Mouse (Mus musculus) limb, embryonic 11.5 days (tissue): ENCODE results near the gene Prr29. TPM values are rescaled to one million over a fixed set of nuclear protein-coding genes. Genes with fewer than 3 reads are reported as not detected.

ENCODE experiments used
- ATAC-seq: fragments of 200-750 bp; cut with Nextera tagmentation; 2 replicates; pipeline ENCODE4 v1.8.0; 2017; ENCODE audit warnings: low read depth; ENCODE audit not compliant: insufficient number of reproducible peaks, low FRiP score, low TSS enrichment
- DNase-seq: peaks from one replicate; pipeline ENCODE4 v3.0.0-alpha.2; 2015; ENCODE audit warnings: low spot score
- H3K27ac ChIP-seq: fragments of 300-500 bp; sonication (generic); replicated peaks from 2 replicates; pipeline ENCODE4 v1.5.1; 2014; ENCODE audit warnings: low read depth, mild to moderate bottlenecking, low read length
- H3K27me3 ChIP-seq: fragments of 300-500 bp; sonication (generic); 2 replicates; pipeline ENCODE4 v1.6.1; 2014; ENCODE audit warnings: mild to moderate bottlenecking, low read length, mixed read lengths; ENCODE audit not compliant: control insufficient read depth, insufficient read depth
- H3K36me3 ChIP-seq: fragments of 300-500 bp; sonication (generic); 2 replicates; pipeline ENCODE4 v1.6.1; 2014; ENCODE audit warnings: mild to moderate bottlenecking, low read length, moderate library complexity, mixed read lengths; ENCODE audit not compliant: control insufficient read depth, insufficient read depth
- H3K4me1 ChIP-seq: fragments of 300-500 bp; sonication (generic); 2 replicates; pipeline ENCODE4 v1.6.1; 2014; ENCODE audit warnings: low read length, mixed read lengths; ENCODE audit not compliant: control insufficient read depth, insufficient read depth
- H3K4me2 ChIP-seq: fragments of 300-500 bp; sonication (generic); 2 replicates; pipeline ENCODE4 v1.6.1; 2014; ENCODE audit warnings: low read depth, mild to moderate bottlenecking, moderate library complexity; ENCODE audit not compliant: severe bottlenecking
- H3K4me3 ChIP-seq: fragments of 300-500 bp; sonication (generic); 2 replicates; pipeline ENCODE4 v1.5.1; 2014; ENCODE audit warnings: low read depth, low read length
- H3K9ac ChIP-seq: fragments of 300-500 bp; sonication (generic); 2 replicates; pipeline ENCODE4 v1.6.1; 2014; ENCODE audit warnings: mild to moderate bottlenecking, low read length
- H3K9me3 ChIP-seq: fragments of 300-500 bp; sonication (generic); 2 replicates; pipeline ENCODE4 v1.6.1; 2016; ENCODE audit warnings: low read length; ENCODE audit not compliant: control insufficient read depth
- WGBS: fragments of 180-500 bp; shearing (Covaris S2); extraction: QIAGEN DNeasy Blood & Tissue Kit; methylation state at CpG from one replicate; pipeline ENCODE4 v1.1.7; 2014; 5-methylcytosine and 5-hydroxymethylcytosine counted together
- polyA plus RNA-seq: library from polyadenylated mRNA; unstranded; fragments of >200 nt; fragmentation: Nextera tagmentation; extraction: Ambion mirVana; gene quantifications from 2 replicates; pipeline ENCODE4 v1.2.1, GENCODE M21; 2014

The Prr29 gene
- polyA plus RNA-seq, 1 experiment from 2014 or later, result not detected

GRCm38 (mm10) chr11:106349772-106350171 lies 15.5 kb upstream of the Prr29 start:
- H3K4me3 ChIP-seq, result no peak overlapping the region
- no peak for ATAC-seq
- WGBS, result 86% methylated on average over 6 of the region's 6 CpGs

GRCm38 (mm10) chr11:106350853-106351252 lies 14.4 kb upstream of the Prr29 start:
- DNase-seq (no peak), ATAC-seq (0 out of 2 replicates have a peak, but pooled peaks have one; percentile 47)
- Histone ChIP-seq H3K27me3 (no peaks in the 10 kb centered on the region), H3K27ac (no peak overlapping the region), H3K9ac (no peak overlapping the region), H3K4me1 (no peaks in the 10 kb centered on the region), H3K36me3 (no peaks in the 10 kb centered on the region), H3K4me3 (no peak overlapping the region), H3K4me2 (no peak overlapping the region), H3K9me3 (no peaks in the 10 kb centered on the region)
- 35% methylated on average over 5 of the region's 5 CpGs for WGBS

More at GRCm38 (mm10) chr11:106349772-106350171, 15.5 kb upstream of the Prr29 start:
- Histone ChIP-seq H3K27ac (no peak overlapping the region), H3K4me1 (no peaks in the 10 kb centered on the region), H3K36me3 (no peaks in the 10 kb centered on the region), H3K9ac (no peak overlapping the region), H3K9me3 (no peaks in the 10 kb centered on the region), H3K4me2 (no peak overlapping the region), H3K27me3 (no peaks in the 10 kb centered on the region)
- no peak for DNase-seq

- 62% methylated on average over 3 of the region's 3 CpGs for WGBS
- Histone ChIP-seq H3K4me1 (no peaks in the 10 kb centered on the region), H3K9me3 (no peaks in the 10 kb centered on the region)
These were observed 14.0 kb upstream of the Prr29 start for GRCm38 (mm10) chr11:106351253-106351652.

GRCm38 (mm10) chr11:106351941-106352340 lies 13.3 kb upstream of the Prr29 start:
- no peaks in the 10 kb centered on the region for H3K36me3 ChIP-seq
- DNase-seq (no peak), ATAC-seq (no peak)
- no peaks in the 10 kb centered on the region for H3K27me3 ChIP-seq
- H3K27ac ChIP-seq, result no peak overlapping the region
- H3K9me3 ChIP-seq, result no peaks in the 10 kb centered on the region
- no peak overlapping the region for H3K4me3 ChIP-seq
- 74% methylated on average over 4 of the region's 4 CpGs for WGBS
- no peak overlapping the region for H3K9ac ChIP-seq
- no peak overlapping the region for H3K4me2 ChIP-seq
- no peaks in the 10 kb centered on the region for H3K4me1 ChIP-seq

More at GRCm38 (mm10) chr11:106351253-106351652, 14.0 kb upstream of the Prr29 start:
- H3K36me3 ChIP-seq, result no peaks in the 10 kb centered on the region
- ATAC-seq (no peak), DNase-seq (no peak)
- no peaks in the 10 kb centered on the region for H3K27me3 ChIP-seq
- no peak overlapping the region for H3K4me3 ChIP-seq
- H3K4me2 ChIP-seq, result no peak overlapping the region
- no peak overlapping the region for H3K9ac ChIP-seq
- H3K27ac ChIP-seq, result no peak overlapping the region

GRCm38 (mm10) chr11:106353188-106353587 lies 12.1 kb upstream of the Prr29 start, which contains the start of gene Scn4a:
Scn4a (minus strand) TSS chr11:106353288.
- DNase-seq (no peak), ATAC-seq (no peak)
- Histone ChIP-seq H3K4me2 (no peak within 1 kb of the TSS), H3K27me3 (no peaks in the 10 kb centered on the region), H3K4me1 (no peaks in the 10 kb centered on the region), H3K9me3 (no peaks in the 10 kb centered on the region), H3K27ac (no peak within 1 kb of the TSS), H3K4me3 (no peak within 1 kb of the TSS), H3K36me3 (no peaks in the 10 kb centered on the region), H3K9ac (no peak within 1 kb of the TSS)
- 86% methylated on average over 12 of the region's 12 CpGs for WGBS

GRCm38 (mm10) chr11:106354181-106354580 lies 11.1 kb upstream of the Prr29 start:
- Histone ChIP-seq H3K36me3 (no peaks in the 10 kb centered on the region), H3K27me3 (no peaks in the 10 kb centered on the region), H3K9me3 (no peaks in the 10 kb centered on the region), H3K9ac (no peak overlapping the region), H3K27ac (no peak overlapping the region), H3K4me1 (no peaks in the 10 kb centered on the region), H3K4me3 (no peak overlapping the region), H3K4me2 (no peak overlapping the region)
- WGBS, result 60% methylated on average over 1 of the region's 1 CpGs
- DNase-seq (no peak), ATAC-seq (no peak)

- H3K4me3 ChIP-seq, result no peak overlapping the region
- H3K36me3 ChIP-seq, result no peaks in the 10 kb centered on the region
- 60% methylated on average over 19 of the region's 19 CpGs for WGBS
- H3K27me3 ChIP-seq, result no peaks in the 10 kb centered on the region
- ATAC-seq, result no peak
- no peaks in the 10 kb centered on the region for H3K9me3 ChIP-seq
- H3K9ac ChIP-seq, result no peak overlapping the region
- no peaks in the 10 kb centered on the region for H3K4me1 ChIP-seq
- H3K4me2 ChIP-seq, result no peak overlapping the region
- no peak for DNase-seq
- no peak overlapping the region for H3K27ac ChIP-seq
These were observed 9.7 kb upstream of the Prr29 start for GRCm38 (mm10) chr11:106355382-106356128.

GRCm38 (mm10) chr11:106359350-106359749 lies 5.9 kb upstream of the Prr29 start:
- Histone ChIP-seq H3K4me2 (no peak overlapping the region), H3K27ac (no peak overlapping the region), H3K9ac (no peak overlapping the region), H3K4me3 (no peak overlapping the region), H3K4me1 (no peaks in the 10 kb centered on the region), H3K36me3 (no peaks in the 10 kb centered on the region), H3K27me3 (no peaks in the 10 kb centered on the region), H3K9me3 (no peaks in the 10 kb centered on the region)
- 25% methylated on average over 5 of the region's 5 CpGs for WGBS
- no peak for ATAC-seq
- peak; percentile 65 for DNase-seq
